Comparison of ENCODE assay signal across 10 mouse cellular contexts in the genomic region with DNA sequence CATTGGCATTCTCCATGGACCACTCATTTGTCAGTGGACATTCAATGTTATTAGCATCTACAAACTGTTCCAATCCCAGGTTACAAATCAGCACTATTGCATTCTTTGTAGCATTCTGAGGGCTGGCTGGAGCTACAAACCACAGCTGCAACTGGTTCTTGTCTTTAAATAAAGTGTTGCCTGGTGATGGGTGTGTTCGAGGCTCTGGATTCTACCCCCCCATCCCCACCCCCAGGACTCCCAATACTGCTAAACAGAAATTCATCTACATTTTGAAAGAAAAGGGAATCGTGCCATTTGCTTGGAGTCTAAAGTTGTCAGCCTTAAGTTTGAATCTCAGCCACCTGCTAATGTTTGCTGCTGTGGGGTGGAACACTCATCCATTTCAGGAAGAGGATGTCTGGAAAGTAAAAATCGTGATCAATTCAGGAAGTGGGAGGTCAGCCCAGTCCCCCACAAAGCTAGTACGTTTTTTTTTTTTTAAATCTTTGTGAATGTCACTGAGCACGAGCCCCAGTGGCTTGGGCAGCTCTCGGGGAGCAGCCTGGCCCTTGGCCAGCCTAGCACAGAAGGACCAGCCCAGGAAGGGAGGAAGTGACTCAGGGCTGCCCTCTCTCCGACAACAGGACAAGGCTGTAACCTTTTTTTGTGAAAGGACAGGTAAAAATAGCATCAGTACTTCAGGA. TPM values are rescaled to one million over a fixed set of nuclear protein-coding genes. Genes with fewer than 3 reads are reported as not detected.
DNase-seq lines count a peak whose midpoint lies in the region; ATAC-seq and TF ChIP-seq lines count a peak whose summit lies in the region.
"Had no signal": no experiment of that assay in that cellular context is flagged by ENCODE, and none has a peak within 500 bp of the region (broad histone marks: within the 10 kb centered on the region; RNA-seq: fewer than 3 reads in every experiment).

No protein-coding gene starts in this region.

- no peak for ATAC-seq in heart, embryonic 16.5 days (replicated peaks; ENCODE audit: extremely low read depth, insufficient read depth, low FRiP score)
- no peak for ATAC-seq in monocyte, adult 5-6 weeks (replicated peaks; ENCODE audit: insufficient number of reproducible peaks, low FRiP score, low TSS enrichment, poor library complexity, severe bottlenecking)
- no peak for ATAC-seq in stomach, postnatal 0 days (ENCODE audit: low FRiP score, low TSS enrichment)

- peak; percentile 8 to 18 for DNase-seq in layer of hippocampus, postnatal 14 days (ENCODE audit: low spot score in 2 of 2)
- no peak for DNase-seq in layer of hippocampus, adult 11-12 months (ENCODE audit: low spot score)
- peak; percentile 88 for DNase-seq in cerebellum, adult 11-12 months
- DNase-seq in lung, postnatal 4 days = peak; percentile 14 to 33
- DNase-seq in stomach, postnatal 0 days (ENCODE audit: low spot score) = no peak
- DNase-seq in embryo, embryonic 10 days (ENCODE audit: low spot score) = no peak

- 31% methylated on average over 7 of the region's 7 CpGs for WGBS in heart, embryonic 16.5 days
- 36% methylated on average over 7 of the region's 7 CpGs for WGBS in stomach, postnatal 0 days

- peaks cover 8% of the 10 kb centered on the region for H3K4me1 ChIP-seq in heart, embryonic 16.5 days (ENCODE audit: control insufficient read depth, insufficient read depth, low read length)
- H3K4me1 ChIP-seq in stomach, postnatal 0 days (replicated peaks; ENCODE audit: control insufficient read depth, insufficient read depth) = no peaks in the 10 kb centered on the region
- H3K4me1 ChIP-seq: embryonic facial prominence, embryonic 13.5 days; neural tube, embryonic 12.5 days had no signal

- H3K4me3 ChIP-seq in heart, embryonic 16.5 days (ENCODE audit: low read length) = no peak overlapping the region
- no peak overlapping the region for H3K4me3 ChIP-seq in stomach, postnatal 0 days (ENCODE audit: low read depth, low read length)
- H3K4me3 ChIP-seq: embryonic facial prominence, embryonic 13.5 days; neural tube, embryonic 12.5 days had no signal

- no peak overlapping the region for H3K9ac ChIP-seq in heart, embryonic 16.5 days (ENCODE audit: low read length)
- H3K9ac ChIP-seq in stomach, postnatal 0 days (ENCODE audit: low read length) = no peak overlapping the region
- H3K9ac ChIP-seq: embryonic facial prominence, embryonic 13.5 days; neural tube, embryonic 12.5 days had no signal

- no peak overlapping the region for H3K27ac ChIP-seq in heart, embryonic 16.5 days (ENCODE audit: low read length)
- no peak overlapping the region for H3K27ac ChIP-seq in stomach, postnatal 0 days (replicated peaks)
- H3K27ac ChIP-seq: embryonic facial prominence, embryonic 13.5 days; neural tube, embryonic 12.5 days had no signal

- no peak for TF ChIP-seq EP300 in stomach, postnatal 0 days (optimal IDR thresholded peaks at IDR 0.05)

- no peak for TF ChIP-seq CTCF in stomach, postnatal 0 days (IDR thresholded peaks at IDR 0.05; ENCODE audit: low read depth)

- peak overlapping the region; percentile 40 for H3K4me2 ChIP-seq in heart, embryonic 16.5 days (ENCODE audit: low read depth, low read length)
- H3K4me2 ChIP-seq in stomach, postnatal 0 days (replicated peaks; ENCODE audit: low read depth) = no peak overlapping the region
- H3K4me2 ChIP-seq: embryonic facial prominence, embryonic 13.5 days; neural tube, embryonic 12.5 days had no signal

- H3K9me3 ChIP-seq in heart, embryonic 16.5 days (replicated peaks; ENCODE audit: control insufficient read depth, low read length) = no peaks in the 10 kb centered on the region
- H3K9me3 ChIP-seq in stomach, postnatal 0 days (ENCODE audit: control insufficient read depth, low read length) = no peaks in the 10 kb centered on the region
- H3K9me3 ChIP-seq: embryonic facial prominence, embryonic 13.5 days; neural tube, embryonic 12.5 days had no signal

- H3K36me3 ChIP-seq in heart, embryonic 16.5 days (ENCODE audit: control insufficient read depth, insufficient read depth) = no peaks in the 10 kb centered on the region
- H3K36me3 ChIP-seq in stomach, postnatal 0 days (ENCODE audit: control insufficient read depth, insufficient read depth, low read length) = no peaks in the 10 kb centered on the region
- H3K36me3 ChIP-seq: embryonic facial prominence, embryonic 13.5 days; neural tube, embryonic 12.5 days had no signal

- no peaks in the 10 kb centered on the region for H3K27me3 ChIP-seq in heart, embryonic 16.5 days (ENCODE audit: control insufficient read depth, insufficient read depth, low read length)
- H3K27me3 ChIP-seq in stomach, postnatal 0 days (ENCODE audit: control insufficient read depth, insufficient read depth, low read length) = no peaks in the 10 kb centered on the region
- H3K27me3 ChIP-seq: embryonic facial prominence, embryonic 13.5 days; neural tube, embryonic 12.5 days had no signal

RNA-seq across cellular contexts. Expression of gene Nrn1, which starts 39.3 kb away (rescaled TPM):
- 100 to 1,000 TPM; 243 to 245 TPM for total RNA-seq in layer of hippocampus, postnatal 14 days (2021)
- polyA plus RNA-seq in heart, embryonic 16.5 days (2015; fragmentation: Nextera tagmentation; extraction: Ambion mirVana) = 2.6 and 2.8 TPM in 2 replicates
- total RNA-seq in monocyte, adult 5-6 weeks (2017) = 1.8 TPM in 1 of 3 replicates, not detected in the others
- 1.6 and 1.8 TPM in 2 replicates for polyA plus RNA-seq in stomach, postnatal 0 days (2015; fragmentation: Nextera tagmentation; extraction: Ambion mirVana)

Comparison
In these comparisons a context has a peak if more than half of its experiments do, and no peak if none do; other contexts are left out.
1. DNase-seq: peak in layer of hippocampus, postnatal 14 days (2 of 2), cerebellum, adult 11-12 months (single experiment) and lung, postnatal 4 days (2 of 2); none in layer of hippocampus, adult 11-12 months (single experiment), stomach, postnatal 0 days (single experiment) and embryo, embryonic 10 days (single experiment).
2. RNA of gene Nrn1, which starts 39.3 kb away (total RNA-seq): 243 to 245 TPM in layer of hippocampus, postnatal 14 days; 1.8 TPM in monocyte, adult 5-6 weeks; every median in the first group is over 10 times any median in the second.